Mouse (Mus musculus): Measurements from ENCODE around the gene Col24a1.
A peak's percentile ranks its signal among the peaks of the same experiment; 100 is the strongest.

Col24a1 gene

GRCm38 (mm10) chr3:145559675-145560074 lies 267.4 kb downstream of the Col24a1 start:
- DNase-seq (ENCODE audit: low spot score in 2 of 2) = no peak

- no peak for DNase-seq (ENCODE audit: low spot score in 2 of 2)
These were observed 267.8 kb downstream of the Col24a1 start for GRCm38 (mm10) chr3:145560117-145560516.

- DNase-seq (ENCODE audit: low spot score in 2 of 2) = no peak
These were observed 282.2 kb downstream of the Col24a1 start for GRCm38 (mm10) chr3:145574468-145574867.

GRCm38 (mm10) chr3:145575340-145575739 lies 283.1 kb downstream of the Col24a1 start:
- no peak for DNase-seq (ENCODE audit: low spot score in 2 of 2)

- peak; percentile 71 to 89 for DNase-seq (ENCODE audit: low spot score in 2 of 2)
These were observed 283.6 kb downstream of the Col24a1 start, which contains the start of gene Znhit6 for GRCm38 (mm10) chr3:145575743-145576481. Gene Znhit6 (plus strand): TSS chr3:145576205.

- no peak for DNase-seq (ENCODE audit: low spot score in 2 of 2)
These were observed 284.2 kb downstream of the Col24a1 start for GRCm38 (mm10) chr3:145576482-145576822.

- DNase-seq (ENCODE audit: low spot score in 2 of 2) = no peak
These were observed 284.6 kb downstream of the Col24a1 start for GRCm38 (mm10) chr3:145576876-145577275.

GRCm38 (mm10) chr3:145583043-145583442 lies 290.8 kb downstream of the Col24a1 start:
- no peak for DNase-seq (ENCODE audit: low spot score in 2 of 2)

- no peak for DNase-seq (ENCODE audit: low spot score in 2 of 2)
These were observed 291.4 kb downstream of the Col24a1 start for GRCm38 (mm10) chr3:145583522-145584200.

- DNase-seq (ENCODE audit: low spot score in 2 of 2) = peak in 1 of 2 experiments; percentile 5
These were observed 298.3 kb downstream of the Col24a1 start for GRCm38 (mm10) chr3:145590562-145590961.

- DNase-seq (ENCODE audit: low spot score in 2 of 2) = no peak
These were observed 299.7 kb downstream of the Col24a1 start for GRCm38 (mm10) chr3:145591841-145592542.

- DNase-seq (ENCODE audit: low spot score in 2 of 2) = no peak
These were observed 303.1 kb downstream of the Col24a1 start for GRCm38 (mm10) chr3:145595354-145595753.

- no peak for DNase-seq (ENCODE audit: low spot score in 2 of 2)
These were observed 306.8 kb downstream of the Col24a1 start for GRCm38 (mm10) chr3:145599059-145599458.

GRCm38 (mm10) chr3:145600801-145601200 lies 308.5 kb downstream of the Col24a1 start:
- no peak for DNase-seq (ENCODE audit: low spot score in 2 of 2)

GRCm38 (mm10) chr3:145601345-145601744 lies 309.1 kb downstream of the Col24a1 start:
- no peak for DNase-seq (ENCODE audit: low spot score in 2 of 2)

All from spleen, postnatal 10 days (tissue).